Mouse (Mus musculus) embryonic facial prominence, embryonic 11.5 days (tissue): ENCODE results near the gene Tanc1. TPM values are rescaled to one million over a fixed set of nuclear protein-coding genes. Genes with fewer than 3 reads are reported as not detected.

Source experiments
- ATAC-seq: fragments of 200-750 bp; cut with Nextera tagmentation; replicated peaks from 2 replicates; pipeline ENCODE4 v1.8.0; 2017; ENCODE audit warnings: low read depth; ENCODE audit not compliant: insufficient number of reproducible peaks, low FRiP score, low TSS enrichment
- DNase-seq: peaks from one replicate; pipeline ENCODE4 v3.0.0-alpha.2; 2015; ENCODE audit warnings: low spot score
- H3K27ac ChIP-seq: fragments of 300-500 bp; sonication (generic); replicated peaks from 2 replicates; pipeline ENCODE4 v1.5.1; 2014; ENCODE audit warnings: mild to moderate bottlenecking, low read depth, low read length, control low read depth
- H3K27me3 ChIP-seq: fragments of 300-500 bp; sonication (generic); 2 replicates; pipeline ENCODE4 v1.6.1; 2014; ENCODE audit warnings: mild to moderate bottlenecking, low read length, moderate library complexity, mixed read lengths; ENCODE audit not compliant: control insufficient read depth, insufficient read depth
- H3K36me3 ChIP-seq: fragments of 300-500 bp; sonication (generic); replicated peaks from 2 replicates; pipeline ENCODE4 v1.6.1; 2014; ENCODE audit warnings: low read depth, mild to moderate bottlenecking, low read length, moderate library complexity, mixed read lengths; ENCODE audit not compliant: control insufficient read depth, insufficient read depth
- H3K4me1 ChIP-seq: fragments of 300-500 bp; sonication (generic); 2 replicates; pipeline ENCODE4 v1.6.1; 2014; ENCODE audit warnings: low read length, mixed read lengths; ENCODE audit not compliant: control insufficient read depth, insufficient read depth
- H3K4me2 ChIP-seq: fragments of 300-500 bp; sonication (generic); 2 replicates; pipeline ENCODE4 v1.6.1; 2014; ENCODE audit warnings: low read depth, mild to moderate bottlenecking, control low read depth, low read length, moderate library complexity
- H3K4me3 ChIP-seq: fragments of 300-500 bp; sonication (generic); 2 replicates; pipeline ENCODE4 v1.5.1; 2014; ENCODE audit warnings: low read depth, low read length, control low read depth
- H3K9ac ChIP-seq: fragments of 300-500 bp; sonication (generic); replicated peaks from 2 replicates; pipeline ENCODE4 v1.6.1; 2014; ENCODE audit warnings: mild to moderate bottlenecking, control low read depth, low read length
- H3K9me3 ChIP-seq: fragments of 300-500 bp; sonication (generic); replicated peaks from 2 replicates; pipeline ENCODE4 v1.6.1; 2016; ENCODE audit warnings: mild to moderate bottlenecking, low read length, inconsistent platforms, mixed read lengths; ENCODE audit not compliant: control insufficient read depth
- WGBS: fragments of 180-500 bp; shearing (Covaris S2); extraction: QIAGEN DNeasy Blood & Tissue Kit; methylation state at CpG from one replicate; pipeline ENCODE4 v1.1.7; 2014; 5-methylcytosine and 5-hydroxymethylcytosine counted together
- polyA plus RNA-seq: library from polyadenylated mRNA; unstranded; fragments of >200 nt; fragmentation: Nextera tagmentation; extraction: Ambion mirVana; gene quantifications from 2 replicates; pipeline ENCODE4 v1.2.1, GENCODE M21; 2014

Tanc1 gene
- polyA plus RNA-seq, 1 experiment from 2014 or later, result 22.7 TPM

GRCm38 (mm10) chr2:59719831-59720230 lies 108.0 kb downstream of the Tanc1 start:
- Histone ChIP-seq H3K4me1 (peaks cover 18% of the 10 kb centered on the region), H3K9ac (no peak overlapping the region), H3K4me2 (no peak overlapping the region), H3K36me3 (no peaks in the 10 kb centered on the region), H3K27me3 (no peaks in the 10 kb centered on the region), H3K9me3 (no peaks in the 10 kb centered on the region), H3K4me3 (no peak overlapping the region), H3K27ac (0 out of 2 replicates have a peak overlapping the region, but pooled peaks have one; percentile 8)
- DNase-seq (no peak), ATAC-seq (no peak)
- 81% methylated on average over 4 of the region's 4 CpGs for WGBS

GRCm38 (mm10) chr2:59721119-59721518 lies 109.3 kb downstream of the Tanc1 start:
- no peaks in the 10 kb centered on the region for H3K36me3 ChIP-seq
- no peak overlapping the region for H3K9ac ChIP-seq
- 30% methylated on average over 8 of the region's 8 CpGs for WGBS
- DNase-seq (peak; percentile 24), ATAC-seq (no peak)
- no peaks in the 10 kb centered on the region for H3K9me3 ChIP-seq
- H3K27me3 ChIP-seq, result no peaks in the 10 kb centered on the region
- H3K4me3 ChIP-seq, result no peak overlapping the region
- peaks cover 18% of the 10 kb centered on the region for H3K4me1 ChIP-seq
- H3K27ac ChIP-seq, result 0 out of 2 replicates have a peak overlapping the region, but pooled peaks have one; percentile 3
- H3K4me2 ChIP-seq, result no peak overlapping the region

GRCm38 (mm10) chr2:59721758-59722157 lies 109.9 kb downstream of the Tanc1 start:
- ATAC-seq (no peak), DNase-seq (peak; percentile 43)
- no peak overlapping the region for H3K9ac ChIP-seq
- no peaks in the 10 kb centered on the region for H3K27me3 ChIP-seq
- H3K4me1 ChIP-seq, result peaks cover 18% of the 10 kb centered on the region
- no peaks in the 10 kb centered on the region for H3K36me3 ChIP-seq
- WGBS, result 40% methylated on average over 5 of the region's 5 CpGs
- no peak overlapping the region for H3K4me2 ChIP-seq
- 0 out of 2 replicates have a peak overlapping the region, but pooled peaks have one; percentile 3 for H3K27ac ChIP-seq
- H3K4me3 ChIP-seq, result no peak overlapping the region
- H3K9me3 ChIP-seq, result no peaks in the 10 kb centered on the region

DNA sequence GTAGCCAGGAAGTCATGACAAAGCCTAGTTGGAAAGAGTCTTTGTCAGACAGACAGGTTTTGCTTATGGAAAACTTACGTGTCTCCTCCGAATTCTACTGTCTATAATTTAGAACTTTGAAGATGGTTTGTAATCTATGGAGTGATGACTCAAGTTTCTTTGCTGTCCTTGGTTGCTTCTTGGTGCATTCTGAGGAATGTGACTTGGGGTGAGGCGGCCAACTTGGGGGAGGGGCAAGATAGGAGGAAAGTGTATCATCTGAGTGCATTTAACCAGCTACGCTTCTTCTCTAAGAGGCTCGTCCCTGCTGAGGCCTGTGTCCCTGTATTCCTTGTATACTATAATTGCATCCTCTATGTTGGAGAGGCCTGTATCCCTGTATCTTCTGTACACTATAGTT lies 111.5 kb downstream of the Tanc1 start:
- Histone ChIP-seq H3K9me3 (no peaks in the 10 kb centered on the region), H3K27ac (no peak overlapping the region), H3K9ac (no peak overlapping the region), H3K4me3 (no peak overlapping the region), H3K4me1 (peaks cover 16% of the 10 kb centered on the region), H3K36me3 (no peaks in the 10 kb centered on the region), H3K27me3 (no peaks in the 10 kb centered on the region), H3K4me2 (no peak overlapping the region)
- no peak for DNase-seq
- ATAC-seq, result no peak
- WGBS, result 85% methylated on average over 5 of the region's 5 CpGs

- no peak overlapping the region for H3K4me2 ChIP-seq
- ATAC-seq (no peak), DNase-seq (no peak)
- no peak overlapping the region for H3K9ac ChIP-seq
- no peak overlapping the region for H3K27ac ChIP-seq
- 83% methylated on average over 14 of the region's 14 CpGs for WGBS
- H3K4me1 ChIP-seq, result peaks cover 7% of the 10 kb centered on the region
- H3K4me3 ChIP-seq, result no peak overlapping the region
- H3K36me3 ChIP-seq, result no peaks in the 10 kb centered on the region
- no peaks in the 10 kb centered on the region for H3K27me3 ChIP-seq
- H3K9me3 ChIP-seq, result no peaks in the 10 kb centered on the region
These were observed 113.8 kb downstream of the Tanc1 start for GRCm38 (mm10) chr2:59725518-59726185.

DNA sequence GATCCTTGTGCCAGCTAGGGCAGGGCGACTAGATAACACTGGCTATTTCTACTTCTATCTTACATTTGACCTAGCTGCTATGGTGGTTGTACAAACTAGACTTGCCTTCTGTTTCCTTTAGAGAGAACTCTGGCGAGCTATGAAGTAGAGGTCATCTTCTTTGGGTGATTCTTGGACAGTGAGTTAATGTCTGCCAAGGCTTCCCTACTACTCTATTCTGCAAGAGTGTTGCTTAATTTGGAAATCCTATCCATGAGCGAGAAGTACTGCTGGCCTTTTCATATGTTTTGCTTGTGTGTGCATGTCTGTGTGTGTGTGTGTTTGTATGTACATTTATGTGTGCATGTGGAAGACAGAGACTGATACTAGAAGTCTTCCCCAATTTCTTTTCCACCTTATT lies 120.0 kb downstream of the Tanc1 start:
- no peak for DNase-seq
- H3K4me2 ChIP-seq, result no peak overlapping the region
- no peaks in the 10 kb centered on the region for H3K36me3 ChIP-seq
- WGBS, result 92% methylated on average over 3 of the region's 3 CpGs
- no peak overlapping the region for H3K4me3 ChIP-seq
- H3K27me3 ChIP-seq, result no peaks in the 10 kb centered on the region
- H3K9me3 ChIP-seq, result no peaks in the 10 kb centered on the region
- H3K4me1 ChIP-seq, result 0 out of 2 replicates have a peak, but pooled peaks cover 4% of the 10 kb centered on the region
- H3K9ac ChIP-seq, result no peak overlapping the region
- H3K27ac ChIP-seq, result no peak overlapping the region
- ATAC-seq, result no peak

DNA sequence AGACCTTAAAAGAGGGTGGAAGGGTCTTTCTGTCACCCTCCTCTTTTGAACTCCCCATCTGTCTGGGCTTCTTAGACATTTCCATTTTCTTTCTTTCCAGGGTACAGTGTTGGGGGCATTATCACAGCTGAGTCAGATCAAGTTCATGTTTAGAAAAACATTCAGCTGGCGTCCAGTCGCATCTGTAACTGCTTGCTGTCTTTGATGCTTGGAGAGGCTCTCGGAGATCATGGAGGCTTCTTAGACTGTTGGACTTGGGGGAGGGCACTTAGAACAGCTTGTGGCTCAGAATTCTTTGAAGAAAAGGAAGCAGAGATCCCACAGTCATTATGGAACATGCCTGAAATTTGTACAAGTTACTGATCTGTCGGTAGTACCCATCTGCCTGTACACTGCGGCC lies 121.6 kb downstream of the Tanc1 start:
- ATAC-seq (no peak), DNase-seq (no peak)
- no peak overlapping the region for H3K4me2 ChIP-seq
- H3K36me3 ChIP-seq, result no peaks in the 10 kb centered on the region
- H3K27me3 ChIP-seq, result no peaks in the 10 kb centered on the region
- no peak overlapping the region for H3K4me3 ChIP-seq
- H3K27ac ChIP-seq, result no peak overlapping the region
- 0 out of 2 replicates have a peak, but pooled peaks cover 4% of the 10 kb centered on the region for H3K4me1 ChIP-seq
- no peaks in the 10 kb centered on the region for H3K9me3 ChIP-seq
- WGBS, result 64% methylated on average over 5 of the region's 5 CpGs
- H3K9ac ChIP-seq, result no peak overlapping the region

- Histone ChIP-seq H3K27ac (no peak overlapping the region), H3K4me3 (no peak overlapping the region), H3K9ac (no peak overlapping the region), H3K27me3 (no peaks in the 10 kb centered on the region), H3K36me3 (no peaks in the 10 kb centered on the region), H3K9me3 (no peaks in the 10 kb centered on the region), H3K4me2 (no peak overlapping the region), H3K4me1 (0 out of 2 replicates have a peak, but pooled peaks cover 4% of the 10 kb centered on the region)
- no peak for ATAC-seq
- WGBS, result 61% methylated on average over 10 of the region's 10 CpGs
- DNase-seq, result no peak
These were observed 124.6 kb downstream of the Tanc1 start for GRCm38 (mm10) chr2:59736401-59736898.
